Mouse (Mus musculus): Measurements from ENCODE around the gene Tfpi.

- TF ChIP-seq CTCF (IDR thresholded peaks at IDR 0.05; ENCODE audit: borderline replicate concordance, control insufficient read depth, extremely low read depth, insufficient read depth, low read length, poor library complexity): no peak
- TF ChIP-seq POLR2A (IDR thresholded peaks at IDR 0.05; ENCODE audit: control insufficient read depth, extremely low read depth, insufficient read depth, low read length, poor library complexity): no peak
These were observed 66.6 kb downstream of the Tfpi start for GRCm38 (mm10) chr2:84409796-84410592.

Measured in thymus, adult 2 months (tissue).